Mouse (Mus musculus) T-helper 2 cell (primary cell): ENCODE data around the gene Tmem185a.
"Not testable (repeated sequence)": the region's sequence is repeated elsewhere in the genome, so short reads cannot be mapped to it uniquely, and the experiment has no call there.

Experiments used
- in situ Hi-C: fragments of 300-600 bp; cut with MboI, MseI; formaldehyde crosslinking; loops from one replicate; pipeline ENCODE4 v1.15.1; 2025; ENCODE audit warnings: high pct_unique_total_duplicates

The Tmem185a gene

DNA sequence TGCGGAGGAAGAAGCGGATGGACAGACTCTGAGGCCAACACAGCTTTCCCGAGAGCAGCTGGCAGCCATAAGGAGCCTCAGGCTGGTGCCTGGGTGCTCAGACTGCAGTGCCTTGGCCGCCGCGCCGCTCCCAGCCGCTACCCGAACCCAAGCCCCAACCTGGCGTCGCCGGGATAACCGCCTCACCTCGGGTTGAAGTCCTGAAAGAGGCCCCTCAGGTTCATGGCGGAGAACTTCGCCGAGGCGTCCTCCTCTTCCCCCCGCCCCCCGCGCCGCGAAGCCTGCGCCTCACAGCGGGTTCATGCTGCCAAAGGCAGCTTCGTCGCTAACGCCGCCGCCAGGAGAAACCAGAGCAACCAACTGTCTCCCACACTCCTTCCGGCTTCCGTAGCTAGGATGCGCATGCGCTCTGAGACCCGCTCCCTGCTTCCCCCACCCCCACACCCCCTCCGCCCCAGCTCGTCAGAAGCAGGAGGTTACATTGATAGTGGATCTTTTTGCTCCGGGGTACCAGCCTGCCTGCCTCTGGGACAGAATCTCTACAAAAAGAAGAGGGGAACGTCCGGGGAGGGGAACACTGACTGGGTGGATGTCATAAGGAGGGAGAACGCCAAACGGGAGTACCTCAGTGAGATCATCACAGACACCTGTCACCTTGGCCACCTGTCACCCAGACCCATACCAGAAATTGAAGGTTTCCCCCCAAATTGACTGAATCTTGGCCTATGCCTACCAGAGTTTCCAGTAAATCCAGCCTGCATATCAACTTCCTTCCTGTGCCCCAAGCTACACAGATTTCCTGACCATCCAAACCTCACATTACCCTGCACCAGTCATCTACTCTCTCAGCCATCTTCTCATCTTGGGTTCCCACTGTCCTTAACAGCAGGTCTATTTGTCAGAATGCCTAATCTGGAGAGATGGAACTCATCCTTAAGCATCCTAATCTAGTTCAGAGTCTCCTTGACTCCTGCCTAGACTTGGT, at the start of gene Tmem185a:
Tmem185a (minus strand) TSS at position 389 of the 985 bp plus-strand sequence.
- in situ Hi-C loops = loop anchor here (10.0 kb wide), 2 partner anchors 92 to 828 kb away; partner anchors contain the start of gene 1110012L19Rik

DNA sequence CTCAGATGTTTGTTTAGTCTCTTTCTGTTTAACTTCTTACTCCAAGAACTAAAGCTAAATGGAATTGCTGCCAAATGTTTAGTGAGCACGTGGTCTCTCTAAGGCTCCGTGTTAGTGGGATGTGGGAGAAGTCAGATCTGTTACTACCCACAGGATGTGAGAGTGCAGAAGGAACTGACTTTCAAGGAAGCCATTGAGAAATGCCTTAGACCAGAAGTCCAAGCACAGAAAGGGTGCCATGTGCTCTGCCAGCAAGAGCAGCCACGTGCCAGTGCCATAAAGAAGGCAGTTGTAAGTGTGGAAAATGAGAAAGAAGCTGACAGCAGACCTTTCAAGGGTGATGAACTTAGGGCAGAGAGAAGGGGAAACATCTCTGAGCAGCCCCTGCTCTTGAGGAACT, 37.4 kb upstream of the Tmem185a start:
- in situ Hi-C loops = not testable (repeated sequence)

DNA sequence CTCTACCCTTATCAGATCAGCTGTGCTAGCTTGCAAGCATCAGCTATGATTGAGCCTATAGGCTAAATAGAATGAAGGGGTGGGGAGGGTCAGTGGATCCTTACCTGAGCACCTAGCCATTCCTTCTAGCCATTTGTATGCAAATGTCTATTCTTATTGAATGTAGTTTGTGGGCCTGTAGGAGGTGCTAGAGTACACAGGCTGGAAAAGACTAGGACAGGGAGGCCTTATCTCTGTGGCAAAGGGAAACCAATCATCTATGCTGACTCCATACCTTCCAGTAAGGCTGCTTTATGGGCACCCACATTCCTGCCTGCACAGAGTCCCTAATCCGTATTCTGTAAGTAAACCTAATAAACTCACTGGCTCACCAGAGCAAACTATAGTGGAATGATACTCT, 10.3 kb upstream of the Tmem185a start:
- in situ Hi-C loops = not testable (repeated sequence)

- in situ Hi-C loops = no loop called here
Observed at GRCm38 (mm10) chrX:70482154-70482553, 5.2 kb upstream of the Tmem185a start.

DNA sequence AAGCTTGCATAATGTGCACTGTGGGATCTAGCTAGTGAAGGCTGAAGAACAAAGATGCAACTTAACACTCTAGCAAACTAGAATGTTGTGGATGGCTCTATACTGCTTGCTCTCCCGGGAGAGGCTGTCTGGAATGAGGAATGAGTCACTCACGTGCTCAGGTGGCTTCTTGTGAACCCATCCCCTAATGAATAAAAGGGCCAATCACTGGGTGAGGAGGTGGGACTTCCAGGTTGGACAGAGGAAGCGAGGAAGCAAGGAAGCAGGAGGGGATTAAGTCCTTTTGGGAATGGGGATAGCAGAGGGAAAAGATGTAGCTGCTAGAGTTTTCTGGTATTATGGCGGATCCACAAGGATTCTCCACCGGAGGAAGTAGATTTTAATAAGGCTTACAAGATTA, 1.7 kb upstream of the Tmem185a start:
- in situ Hi-C loops = loop anchor here (10.0 kb wide), 2 partner anchors 94 to 826 kb away; partner anchors contain the start of gene 1110012L19Rik

DNA sequence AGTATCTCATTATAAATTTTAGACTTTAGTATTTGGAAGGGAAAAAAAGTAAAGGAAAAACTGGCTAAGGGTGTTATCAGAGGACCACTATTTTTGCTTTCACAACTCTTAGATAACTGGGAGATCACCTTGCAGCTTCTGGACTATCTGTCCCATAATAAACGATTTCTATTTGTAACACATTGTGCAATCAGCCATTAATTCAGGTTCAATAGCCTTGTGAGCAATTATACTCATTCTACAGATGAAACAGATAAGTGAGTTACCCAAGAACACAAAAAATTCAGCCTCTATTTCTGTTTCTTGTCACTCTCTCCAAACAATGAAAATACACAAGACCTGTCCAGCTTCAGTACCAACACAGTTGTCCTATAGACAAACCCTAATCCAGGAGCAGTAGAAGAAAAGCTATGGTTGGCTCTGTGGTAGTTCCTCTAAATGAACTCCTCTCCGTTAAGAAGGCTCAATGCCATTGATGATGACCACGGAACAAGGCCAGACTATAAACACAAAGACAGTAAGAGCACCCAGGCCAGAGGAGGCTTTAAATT, 1.7 kb downstream of the Tmem185a start:
- in situ Hi-C loops = loop anchor here (10.0 kb wide), 2 partner anchors 90 to 830 kb away; partner anchors contain the start of gene 1110012L19Rik

GRCm38 (mm10) chrX:70466897-70467296, 10.1 kb downstream of the Tmem185a start:
- in situ Hi-C loops = no loop called here

- in situ Hi-C loops = no loop called here
Observed at GRCm38 (mm10) chrX:70465489-70465888, 11.5 kb downstream of the Tmem185a start.

- in situ Hi-C loops = no loop called here
Observed at GRCm38 (mm10) chrX:70463621-70464020, 13.4 kb downstream of the Tmem185a start.

GRCm38 (mm10) chrX:70452359-70452758, 24.6 kb downstream of the Tmem185a start:
- in situ Hi-C loops = not testable (repeated sequence)

GRCm38 (mm10) chrX:70425473-70425872, 51.5 kb downstream of the Tmem185a start:
- in situ Hi-C loops = not testable (repeated sequence)
